Mouse (Mus musculus): ENCODE data around the gene Cd33.
A peak's percentile ranks its signal among the peaks of the same experiment; 100 is the strongest.

Gene Cd33

GRCm38 (mm10) chr7:43515076-43515475 lies 29.2 kb downstream of the Cd33 start:
- DNase-seq (ENCODE audit: low read depth) = no peak

DNA sequence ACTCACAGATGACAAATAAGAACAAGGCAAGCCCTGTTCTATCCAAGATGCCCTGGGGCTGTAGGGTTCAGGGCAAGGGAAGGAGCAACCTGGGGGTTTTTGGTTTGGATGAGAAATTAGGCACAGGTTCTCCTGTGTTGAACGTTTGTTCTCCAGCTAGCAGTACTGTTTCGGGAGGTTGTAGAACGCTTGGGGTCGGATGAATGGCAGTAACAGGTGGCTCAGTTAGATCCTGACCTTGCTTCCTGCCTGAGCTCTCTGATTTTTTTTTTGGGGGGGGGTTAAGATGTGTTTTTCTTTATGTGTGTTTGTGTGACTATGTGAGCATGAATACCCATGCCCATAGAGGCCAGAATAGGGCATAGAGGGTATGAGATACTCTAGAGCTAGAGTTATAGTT lies 31.7 kb downstream of the Cd33 start:
- no peak for DNase-seq (ENCODE audit: low read depth)

DNA sequence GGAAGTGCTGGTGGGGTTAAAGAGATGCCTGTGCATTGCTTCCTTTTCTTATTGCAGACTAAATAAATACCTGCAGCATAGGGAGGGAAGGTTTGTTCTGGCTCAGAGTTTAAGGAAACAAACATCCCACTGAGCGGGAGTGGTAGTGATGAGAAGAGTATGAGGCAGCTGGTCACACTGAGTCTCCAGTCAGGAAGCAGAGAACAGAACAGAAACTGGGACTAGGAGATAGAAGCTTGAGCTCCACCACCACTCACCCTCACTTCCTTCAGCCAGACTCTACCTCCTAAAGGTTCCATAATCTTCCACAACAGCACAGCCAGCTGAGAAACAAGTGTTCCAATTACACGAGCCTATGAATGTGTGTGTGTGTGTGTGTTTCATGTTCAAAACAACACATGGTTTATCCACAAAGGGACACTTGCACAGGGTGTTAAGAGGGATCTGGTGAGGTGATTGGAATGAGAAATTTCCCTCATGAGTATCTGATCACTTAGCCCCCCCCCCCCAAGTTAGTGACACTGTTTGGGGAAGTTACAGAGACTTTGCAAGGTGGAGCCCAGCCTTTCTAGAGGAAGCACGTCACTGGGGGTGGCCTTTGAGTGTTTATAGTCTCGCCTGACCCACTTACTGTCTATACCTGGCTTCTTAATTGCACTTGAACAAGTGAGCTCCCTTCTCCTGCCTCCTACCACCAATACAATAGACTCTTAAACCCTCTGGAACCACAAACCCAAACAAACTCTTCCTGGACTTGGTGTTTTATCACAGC lies 32.3 kb downstream of the Cd33 start:
- no peak for DNase-seq (ENCODE audit: low read depth)

- no peak for DNase-seq (ENCODE audit: low read depth)
Observed at GRCm38 (mm10) chr7:43495343-43496021, 48.7 kb downstream of the Cd33 start.

- DNase-seq (ENCODE audit: low read depth) = no peak
Observed at GRCm38 (mm10) chr7:43490861-43491260, 53.4 kb downstream of the Cd33 start.

- DNase-seq (ENCODE audit: low read depth) = no peak
Observed at GRCm38 (mm10) chr7:43490182-43490584, 54.0 kb downstream of the Cd33 start.

- DNase-seq (ENCODE audit: low read depth) = no peak
Observed at GRCm38 (mm10) chr7:43489631-43490125, 54.5 kb downstream of the Cd33 start, which contains the start of gene Iglon5. Gene Iglon5, minus strand, starts transcription at chr7:43490075.

DNA sequence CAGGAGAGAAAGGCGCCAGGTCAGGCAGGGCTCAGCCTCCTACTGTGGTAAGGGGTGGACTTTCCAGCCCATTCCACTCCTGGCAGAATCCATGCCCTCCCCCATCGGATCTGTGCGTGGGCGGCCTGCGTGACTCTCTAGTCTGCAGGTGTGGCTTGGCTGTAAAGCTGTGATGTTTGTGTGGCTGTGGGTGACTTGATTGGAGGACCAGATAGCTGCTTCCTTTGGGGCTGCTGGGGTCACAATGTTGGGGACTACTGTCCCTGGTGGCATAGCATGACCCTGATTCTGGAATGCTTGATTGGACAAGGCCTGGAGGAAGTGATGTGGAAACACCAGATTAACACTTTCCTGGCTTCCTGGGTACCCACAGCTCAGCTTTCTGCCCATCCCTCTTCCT lies 55.6 kb downstream of the Cd33 start:
- no peak for DNase-seq (ENCODE audit: low read depth)

DNA sequence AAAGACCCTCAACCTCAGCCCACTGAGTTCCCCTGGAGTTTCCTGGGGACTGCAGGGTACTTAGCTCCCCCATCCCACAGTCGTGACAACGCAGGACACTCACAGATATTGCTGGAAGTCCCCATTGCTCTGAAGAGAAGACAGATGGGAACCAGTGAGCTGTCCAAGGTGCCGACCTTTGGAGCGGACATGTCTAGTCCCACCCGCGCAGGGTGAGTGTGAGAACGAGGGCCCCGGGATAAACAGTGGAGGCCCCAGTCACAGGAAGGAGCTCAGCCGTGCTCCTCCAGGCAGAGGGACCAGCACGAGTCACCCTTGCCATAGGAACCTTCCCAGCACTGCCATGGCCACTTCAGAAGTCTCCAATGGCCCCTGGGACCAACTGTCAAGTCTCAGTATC lies 61.0 kb downstream of the Cd33 start:
- no peak for DNase-seq (ENCODE audit: low read depth)

GRCm38 (mm10) chr7:43482090-43482716 lies 62.0 kb downstream of the Cd33 start:
- DNase-seq (ENCODE audit: low read depth) = no peak

DNA sequence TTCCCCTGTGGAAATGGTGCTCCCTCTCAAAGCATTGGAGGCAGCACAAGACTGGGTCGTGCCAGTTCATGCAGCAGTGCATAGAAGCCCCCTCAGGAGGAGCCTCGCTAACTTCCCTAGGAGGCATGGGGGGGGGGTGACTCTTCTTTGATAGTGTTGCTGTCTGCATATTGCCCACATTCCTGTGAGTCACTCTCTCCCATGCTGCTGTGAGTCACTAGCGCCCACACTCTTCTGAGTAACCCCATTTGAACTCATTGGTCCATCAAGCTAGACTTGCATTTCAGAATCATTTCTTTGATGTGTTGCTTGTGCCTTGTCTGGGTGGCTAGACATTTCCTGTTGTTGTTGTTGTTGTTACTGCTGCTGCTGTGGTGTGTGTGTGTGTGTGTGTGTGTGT lies 63.0 kb downstream of the Cd33 start:
- peak; percentile 63 for DNase-seq (ENCODE audit: low read depth)

- DNase-seq (ENCODE audit: low read depth) = no peak
Observed at GRCm38 (mm10) chr7:43476376-43476775, 67.9 kb downstream of the Cd33 start.

DNA sequence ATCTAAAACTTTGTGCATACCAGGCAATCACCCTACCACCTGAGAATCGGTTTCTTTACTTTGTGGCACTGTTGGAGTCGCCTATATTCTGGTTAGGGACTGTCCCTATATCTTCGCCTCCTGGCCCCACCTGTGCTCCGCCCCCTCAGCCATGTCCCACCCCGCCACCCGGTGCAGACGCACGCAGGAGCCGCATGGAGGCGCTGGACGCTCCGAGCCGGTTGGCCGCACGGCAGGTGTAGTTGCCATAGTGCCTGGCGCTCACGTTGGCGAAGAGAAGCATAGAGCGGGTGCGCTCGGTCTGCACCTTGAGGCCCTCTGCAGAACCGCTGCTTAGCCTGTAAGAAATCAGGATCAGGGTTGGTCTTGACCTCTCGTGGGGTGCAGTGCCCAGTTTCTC lies 68.5 kb downstream of the Cd33 start:
- no peak for DNase-seq (ENCODE audit: low read depth)
